Mouse (Mus musculus) T-helper 2 cell (primary cell): Measurements from ENCODE around the gene Nipsnap3b.

ENCODE experiments used
- in situ Hi-C: fragments of 300-600 bp; cut with MboI, MseI; formaldehyde crosslinking; loops from one replicate; pipeline ENCODE4 v1.15.1; 2025; ENCODE audit warnings: high pct_unique_total_duplicates

Nipsnap3b gene

DNA sequence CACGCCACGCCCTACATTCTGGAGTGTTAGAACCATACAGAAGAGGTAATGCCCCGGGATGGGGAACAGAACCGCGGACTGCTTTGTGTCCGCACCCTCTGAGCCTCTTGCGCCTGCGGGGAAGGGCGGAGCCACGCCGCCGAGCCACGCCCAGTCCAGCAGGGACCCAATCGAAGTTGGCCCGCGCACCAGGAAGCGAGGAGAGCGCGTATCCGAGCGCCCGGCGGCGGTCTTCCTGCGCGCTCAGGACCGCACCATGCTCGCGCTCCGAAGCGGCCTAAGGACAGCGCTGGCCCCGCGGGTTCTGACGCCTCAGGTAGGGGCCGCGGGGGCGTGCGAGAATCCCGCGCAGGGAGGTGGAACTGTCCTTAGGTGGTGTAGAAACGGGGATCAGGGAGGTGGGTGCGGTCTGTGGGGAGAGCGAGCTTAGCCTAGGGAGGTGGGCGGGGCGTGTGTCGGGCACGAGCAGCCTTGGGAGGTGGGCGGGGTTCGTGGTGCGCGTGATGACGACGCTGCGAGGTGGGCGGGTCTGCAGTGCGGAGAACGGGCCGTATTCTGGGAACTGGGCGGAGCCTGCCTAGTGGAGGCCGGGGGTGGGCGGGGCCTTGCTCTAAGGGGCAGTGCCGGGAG is at the start of gene Nipsnap3b:
Gene Nipsnap3b, plus strand, starts transcription at position 149 of the 630 bp plus-strand sequence.
- in situ Hi-C loops = no loop called here

DNA sequence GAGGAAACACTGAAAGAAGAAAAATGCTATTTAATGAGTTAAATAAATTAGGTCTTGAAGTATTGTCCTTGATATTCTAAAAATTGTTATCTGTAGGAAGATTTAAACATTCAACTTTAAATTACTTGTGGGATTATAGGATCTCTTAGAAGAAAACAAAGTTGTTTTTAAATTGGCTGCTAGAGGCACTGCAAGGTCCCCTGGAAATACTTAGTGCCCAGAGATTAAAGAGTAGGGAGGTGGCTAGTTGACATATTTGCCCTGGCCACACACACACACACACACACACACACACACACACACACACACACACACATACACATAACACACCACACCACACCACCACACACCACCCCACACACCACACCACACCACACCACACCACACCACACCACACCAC is 47.4 kb upstream of the Nipsnap3b start, which contains the start of gene Olfr270:
Gene Olfr270, plus strand, starts transcription at position 301 of the 400 bp plus-strand sequence.
- in situ Hi-C loops = no loop called here

DNA sequence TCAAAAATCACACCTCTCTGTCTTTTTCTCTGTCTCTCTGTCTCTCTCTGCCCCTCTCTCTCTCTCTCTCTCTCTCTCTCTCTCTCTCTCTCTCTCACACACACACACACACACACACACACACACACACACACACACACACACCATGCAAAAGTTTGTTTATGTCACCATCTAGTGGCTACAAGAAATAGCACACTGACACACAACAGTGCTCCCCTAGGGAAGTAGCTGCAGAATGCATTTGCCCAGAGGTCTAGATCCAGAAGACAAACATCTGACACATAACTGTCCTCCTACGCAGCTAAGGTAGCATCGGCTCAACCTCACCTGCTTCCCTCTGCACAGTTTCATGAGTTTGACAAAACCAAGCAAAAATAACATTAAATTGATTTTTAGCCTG is 26.5 kb upstream of the Nipsnap3b start:
- in situ Hi-C loops = no loop called here

DNA sequence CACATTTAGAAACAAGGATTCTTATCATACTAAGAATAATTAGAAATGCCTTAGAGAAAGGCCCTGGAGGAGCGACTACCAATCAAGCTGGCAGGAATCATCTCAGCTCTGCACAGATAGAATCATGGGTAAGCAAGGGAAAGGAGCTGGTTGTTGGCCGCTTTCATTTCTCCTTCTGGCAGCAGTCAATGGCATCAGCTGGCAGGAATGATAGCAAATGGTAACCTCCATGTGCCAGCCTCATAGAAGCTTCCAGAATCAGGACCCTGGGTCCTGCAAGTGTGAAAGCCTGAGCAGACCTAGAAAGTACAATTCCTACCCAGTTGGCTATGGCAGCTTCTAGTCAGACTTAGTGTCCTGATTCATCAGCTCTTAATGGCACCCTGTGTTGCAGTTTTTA is 25.4 kb upstream of the Nipsnap3b start:
- in situ Hi-C loops = no loop called here

DNA sequence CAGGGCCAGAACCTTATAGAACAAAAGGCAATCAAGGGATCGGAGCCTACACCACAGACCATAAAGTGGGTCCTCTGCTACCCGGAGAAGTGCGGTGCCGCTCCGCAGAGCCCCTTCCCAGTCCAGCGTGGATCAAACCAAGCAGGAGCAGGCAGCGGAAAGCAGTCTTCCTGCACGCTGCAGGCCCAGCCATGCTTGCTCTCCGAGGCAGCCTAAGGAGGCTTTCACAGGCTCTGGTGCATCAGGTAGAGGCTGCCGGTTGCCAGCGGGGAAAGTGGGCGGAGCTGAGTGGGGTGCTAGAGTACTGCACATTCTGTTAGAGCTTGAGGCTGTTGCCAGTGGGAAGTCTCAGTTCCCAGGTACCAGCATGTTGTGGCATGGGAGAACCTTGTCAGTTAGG is 22.4 kb upstream of the Nipsnap3b start, which contains the start of gene Nipsnap3a:
Gene Nipsnap3a, plus strand, starts transcription at position 25 of the 400 bp plus-strand sequence.
- in situ Hi-C loops = no loop called here

- in situ Hi-C loops = no loop called here
These were observed 12.2 kb upstream of the Nipsnap3b start for GRCm38 (mm10) chr4:52999449-52999848.

- in situ Hi-C loops = no loop called here
These were observed 11.5 kb upstream of the Nipsnap3b start for GRCm38 (mm10) chr4:53000154-53000553.

- in situ Hi-C loops = no loop called here
These were observed 2.5 kb upstream of the Nipsnap3b start for GRCm38 (mm10) chr4:53009183-53009582.

DNA sequence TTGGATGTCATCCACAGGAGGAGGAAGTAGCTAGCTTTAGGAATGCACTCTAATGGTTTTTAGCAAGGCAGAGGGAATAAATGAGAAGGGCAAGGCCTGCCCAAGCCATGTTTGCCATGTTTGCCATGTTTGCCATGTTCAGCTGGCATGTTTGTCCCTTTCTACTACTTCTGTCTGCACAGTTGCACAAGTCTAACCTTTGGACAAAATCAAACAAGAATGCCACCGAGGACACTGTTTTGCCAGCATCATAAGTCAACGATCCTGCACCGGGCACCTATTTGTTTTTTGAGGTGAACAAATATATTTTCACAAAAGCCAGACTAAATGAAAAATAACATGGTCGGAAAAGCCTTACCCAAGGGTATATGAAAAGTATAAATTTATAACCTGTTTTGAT is 1.8 kb upstream of the Nipsnap3b start:
- in situ Hi-C loops = no loop called here

DNA sequence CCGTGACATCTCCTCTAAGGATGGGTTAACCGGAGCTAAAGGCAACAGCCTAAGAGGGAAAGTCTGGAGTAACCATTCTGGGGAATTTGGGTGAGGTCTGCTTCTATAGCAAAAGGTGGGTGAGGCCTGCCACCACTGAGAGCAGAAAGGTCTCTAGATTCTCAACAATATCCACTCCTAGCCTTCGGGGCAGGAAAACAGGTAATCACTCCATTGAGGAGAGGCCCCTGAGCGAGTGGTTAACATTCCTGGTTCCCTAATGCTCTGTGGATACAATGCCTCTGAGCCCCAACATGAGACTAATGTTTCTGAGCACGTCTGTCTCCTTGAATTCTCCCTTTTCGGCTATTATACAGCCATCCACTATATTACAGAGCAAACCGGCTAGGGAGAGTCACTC is 2.7 kb downstream of the Nipsnap3b start:
- in situ Hi-C loops = no loop called here

DNA sequence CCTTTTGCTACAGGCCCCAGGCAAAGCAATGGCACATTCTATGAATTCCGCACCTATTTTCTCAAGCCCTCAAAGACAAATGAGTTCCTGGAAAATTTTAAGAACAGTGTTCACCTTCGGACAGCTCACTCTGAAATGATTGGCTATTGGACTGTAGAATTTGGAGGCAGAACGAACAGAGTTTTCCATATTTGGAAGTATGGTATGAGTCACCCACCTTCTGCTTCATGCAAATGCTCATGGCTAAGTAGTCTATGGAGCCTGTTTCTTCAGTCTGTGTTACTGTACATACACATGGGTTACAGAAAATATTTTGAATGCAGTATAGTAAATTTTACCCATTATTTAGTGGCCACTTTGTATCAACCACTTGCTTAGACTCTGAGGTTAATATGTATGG is 3.3 kb downstream of the Nipsnap3b start:
- in situ Hi-C loops = no loop called here

- in situ Hi-C loops = no loop called here
These were observed 6.7 kb downstream of the Nipsnap3b start for GRCm38 (mm10) chr4:53018392-53018791.

GRCm38 (mm10) chr4:53023189-53023925 is 11.7 kb downstream of the Nipsnap3b start:
- in situ Hi-C loops = no loop called here

- in situ Hi-C loops = no loop called here
These were observed 12.7 kb downstream of the Nipsnap3b start for GRCm38 (mm10) chr4:53024397-53024796.

DNA sequence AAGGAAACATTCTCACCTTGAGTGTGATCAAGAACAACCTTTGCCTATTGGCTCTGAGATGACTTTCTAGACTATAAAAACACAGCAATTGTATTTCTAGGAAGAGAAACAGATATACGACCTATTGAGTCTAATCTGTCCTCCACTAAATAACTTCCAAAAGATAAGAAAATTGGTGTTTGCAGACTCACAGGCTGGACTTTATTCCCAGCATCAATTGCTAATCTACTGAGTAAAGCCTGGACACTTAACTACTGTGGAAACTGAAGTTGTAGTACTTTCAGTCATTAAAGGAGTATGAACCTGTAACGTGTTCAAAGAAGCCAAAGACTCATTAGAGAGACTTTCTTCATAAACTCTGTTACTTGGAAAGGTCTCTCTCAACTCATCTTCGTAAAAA is 16.1 kb downstream of the Nipsnap3b start:
- in situ Hi-C loops = no loop called here

- in situ Hi-C loops = no loop called here
These were observed 18.8 kb downstream of the Nipsnap3b start for GRCm38 (mm10) chr4:53030326-53030948.

DNA sequence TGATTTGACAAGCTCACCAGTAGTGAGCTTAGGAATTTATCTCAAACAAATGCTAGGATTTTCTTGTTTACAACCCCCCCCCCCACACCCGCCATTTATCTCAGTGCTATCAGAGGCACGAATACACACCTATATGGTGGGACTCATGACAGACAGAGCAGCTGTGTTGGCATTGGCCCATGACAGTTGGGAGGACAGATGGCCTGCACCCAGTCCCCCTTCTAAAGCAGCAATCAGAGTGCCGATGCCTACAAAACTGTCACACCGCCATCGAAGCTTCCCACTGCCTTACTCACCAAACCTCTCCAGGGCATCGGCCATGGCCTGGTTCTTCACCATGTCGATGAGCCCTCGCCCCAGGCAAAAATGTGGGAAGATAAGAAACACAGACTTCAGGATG is 32.1 kb downstream of the Nipsnap3b start:
- in situ Hi-C loops = no loop called here

- in situ Hi-C loops = no loop called here
These were observed 34.1 kb downstream of the Nipsnap3b start for GRCm38 (mm10) chr4:53045807-53046206.

DNA sequence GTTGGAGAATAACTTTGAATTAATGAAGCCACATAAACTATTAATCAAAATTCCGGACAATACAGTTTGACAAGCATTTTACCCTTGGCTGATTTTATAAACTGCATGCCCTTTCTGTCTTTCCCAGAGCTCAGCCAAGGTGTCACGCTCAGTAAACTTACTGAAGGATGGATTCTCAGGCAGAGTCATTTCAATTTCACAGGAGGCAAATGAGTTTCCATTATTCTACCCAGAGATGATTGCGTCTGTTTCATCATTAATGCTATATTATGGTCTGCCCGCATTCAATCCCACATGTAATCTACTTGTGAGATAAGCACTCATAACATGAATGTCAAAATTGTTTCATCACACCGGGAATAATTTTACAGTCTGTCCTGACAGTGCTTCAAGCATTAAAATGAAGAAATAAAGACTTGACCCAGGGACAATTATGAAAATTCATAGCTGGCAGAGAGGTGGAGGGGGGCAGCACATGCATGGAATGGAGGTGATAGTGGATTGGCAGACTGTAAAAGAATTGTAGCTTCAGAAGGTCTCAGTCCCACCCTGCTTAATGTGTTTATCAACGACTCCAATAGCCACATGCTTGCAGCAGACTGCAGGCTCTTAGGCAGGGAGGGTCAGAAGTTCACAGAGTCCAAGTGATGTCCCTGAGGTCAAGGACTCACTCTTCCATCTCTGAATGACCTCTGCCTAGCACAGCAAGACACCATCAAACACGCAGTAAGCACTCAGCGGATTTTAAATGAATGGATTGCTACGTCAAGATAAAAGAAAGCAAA is 34.8 kb downstream of the Nipsnap3b start:
- in situ Hi-C loops = no loop called here

DNA sequence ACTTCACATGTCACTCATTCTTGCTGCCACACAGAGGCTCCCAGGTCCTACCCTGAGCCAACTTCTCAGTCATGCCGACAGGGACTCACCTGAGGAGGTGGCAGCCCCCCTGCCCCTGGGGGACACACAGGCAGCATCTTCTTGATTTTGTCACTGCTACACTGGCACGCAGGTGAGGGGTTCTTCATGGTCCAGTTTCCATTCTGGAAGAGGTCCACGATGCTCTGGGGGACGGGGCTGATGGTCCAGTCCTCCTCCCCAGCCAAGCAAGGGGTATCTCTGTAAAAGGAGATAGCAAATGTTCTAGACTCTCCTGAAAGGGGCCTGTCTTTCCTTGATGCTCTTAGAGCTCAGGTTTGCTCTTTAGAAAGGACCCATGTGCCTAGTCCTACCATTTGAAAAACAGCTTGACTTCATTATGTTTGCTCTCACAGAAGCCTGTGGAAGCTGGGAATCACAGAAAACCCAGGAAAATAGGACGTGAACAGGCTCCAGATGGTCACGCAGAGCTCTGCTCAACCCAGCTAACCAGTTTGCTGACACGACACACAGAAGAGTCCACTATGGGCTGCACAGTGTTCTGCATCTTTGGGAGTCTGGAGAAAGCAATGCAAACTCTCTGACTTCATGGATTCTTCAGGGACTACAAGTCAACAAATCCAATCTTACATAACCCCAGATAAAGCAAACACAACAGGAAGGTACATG is 50.8 kb downstream of the Nipsnap3b start:
- in situ Hi-C loops = no loop called here
